Comparison of ENCODE assay signal across 8 mouse cellular contexts in genomic region chr4:149306712-149307595, GRCm38 (mm10). TPM values are rescaled to one million over a fixed set of nuclear protein-coding genes. Genes with fewer than 3 reads are reported as not detected.
A peak's percentile ranks its signal among the peaks of the same experiment; 100 is the strongest.
DNase-seq lines count a peak whose midpoint lies in the region; ATAC-seq and TF ChIP-seq lines count a peak whose summit lies in the region.

No protein-coding gene starts in this region.

- H3K79me2 ChIP-seq in CH12.LX (replicated peaks; ENCODE audit: control insufficient read depth, extremely low read depth, insufficient read depth, poor library complexity, severe bottlenecking) = peaks cover 48% of the 10 kb centered on the region

- ATAC-seq in forebrain, embryonic 12.5 days (ENCODE audit: low FRiP score) = peak; percentile 65
- peak; percentile 47 for ATAC-seq in heart, embryonic 16.5 days (replicated peaks; ENCODE audit: extremely low read depth, insufficient read depth, low FRiP score)
- peak; percentile 70 for ATAC-seq in liver, embryonic 13.5 days (ENCODE audit: low read depth)
- peak; percentile 43 for ATAC-seq in neural tube, embryonic 11.5 days (ENCODE audit: insufficient read depth, low FRiP score, low TSS enrichment)

- H3K9me3 ChIP-seq in CH12.LX (replicated peaks; ENCODE audit: low read length) = no peaks in the 10 kb centered on the region
- H3K9me3 ChIP-seq in forebrain, embryonic 12.5 days = no peaks in the 10 kb centered on the region
- no peaks in the 10 kb centered on the region for H3K9me3 ChIP-seq in heart, embryonic 16.5 days (replicated peaks; ENCODE audit: control insufficient read depth, low read length)
- H3K9me3 ChIP-seq in liver, embryonic 13.5 days (replicated peaks) = no peaks in the 10 kb centered on the region
- H3K9me3 ChIP-seq in neural tube, embryonic 11.5 days (ENCODE audit: control insufficient read depth, low read length) = no peaks in the 10 kb centered on the region

- dilution Hi-C loops in CH12.LX (cut with MboI; ENCODE audit: extremely low pct_ligation_motif_present, extremely low pct_unique_long_range_greater_than_20kb, low sequenced_read_pairs) = no loop called here

- H3K9ac ChIP-seq in CH12.LX (ENCODE audit: insufficient read depth, low read depth) = peak overlapping the region; percentile 74
- H3K9ac ChIP-seq in forebrain, embryonic 12.5 days = peak overlapping the region; percentile 97
- H3K9ac ChIP-seq in heart, embryonic 16.5 days (ENCODE audit: low read length) = peak overlapping the region; percentile 97
- H3K9ac ChIP-seq in liver, embryonic 13.5 days = peak overlapping the region; percentile 83
- H3K9ac ChIP-seq in neural tube, embryonic 11.5 days (ENCODE audit: low read length) = peak overlapping the region; percentile 98

- H3K27me3 ChIP-seq in CH12.LX (replicated peaks) = peaks cover 4% of the 10 kb centered on the region
- H3K27me3 ChIP-seq in forebrain, embryonic 12.5 days = no peaks in the 10 kb centered on the region
- H3K27me3 ChIP-seq in heart, embryonic 16.5 days (ENCODE audit: control insufficient read depth, insufficient read depth, low read length) = no peaks in the 10 kb centered on the region
- peaks cover 24% of the 10 kb centered on the region for H3K27me3 ChIP-seq in liver, embryonic 13.5 days
- no peaks in the 10 kb centered on the region for H3K27me3 ChIP-seq in neural tube, embryonic 11.5 days (ENCODE audit: control insufficient read depth, insufficient read depth, low read length)

- no peaks in the 10 kb centered on the region for H3K36me3 ChIP-seq in CH12.LX (replicated peaks in 1 of 2; ENCODE audit: control insufficient read depth in 1 of 2, insufficient read depth in 1 of 2, low read length in 1 of 2)
- no peaks in the 10 kb centered on the region for H3K36me3 ChIP-seq in forebrain, embryonic 12.5 days (replicated peaks)
- H3K36me3 ChIP-seq in heart, embryonic 16.5 days (ENCODE audit: control insufficient read depth, insufficient read depth) = no peaks in the 10 kb centered on the region
- no peaks in the 10 kb centered on the region for H3K36me3 ChIP-seq in liver, embryonic 13.5 days
- no peaks in the 10 kb centered on the region for H3K36me3 ChIP-seq in neural tube, embryonic 11.5 days (ENCODE audit: control insufficient read depth, insufficient read depth, low read length)

- H3K4me1 ChIP-seq in CH12.LX (ENCODE audit: control insufficient read depth in 1 of 2, insufficient read depth in 2 of 2) = peaks cover 2 to 38% of the 10 kb centered on the region in 2 experiments; a peak in 2 of 4 replicates
- H3K4me1 ChIP-seq in forebrain, embryonic 12.5 days = peaks cover 51% of the 10 kb centered on the region
- H3K4me1 ChIP-seq in heart, embryonic 16.5 days (ENCODE audit: control insufficient read depth, insufficient read depth, low read length) = peaks cover 27% of the 10 kb centered on the region
- H3K4me1 ChIP-seq in liver, embryonic 13.5 days (replicated peaks) = peaks cover 34% of the 10 kb centered on the region
- H3K4me1 ChIP-seq in neural tube, embryonic 11.5 days (ENCODE audit: control insufficient read depth, insufficient read depth, low read length) = peaks cover 12% of the 10 kb centered on the region

- no peak for TF ChIP-seq EP300 in CH12.LX (IDR thresholded peaks at IDR 0.05; ENCODE audit: low read length)

- TF ChIP-seq POLR2A in CH12.LX (IDR thresholded peaks at IDR 0.05; ENCODE audit: low read depth, low read length) = no peak
- no peak for TF ChIP-seq POLR2A in brain, embryonic 14.5 days (IDR thresholded peaks at IDR 0.05; ENCODE audit: borderline replicate concordance, extremely low read depth, insufficient read depth, insufficient read length, poor library complexity, severe bottlenecking)

- peak overlapping the region; percentile 87 for H3K4me2 ChIP-seq in CH12.LX (ENCODE audit: insufficient read depth, low read depth, poor library complexity, severe bottlenecking)
- H3K4me2 ChIP-seq in forebrain, embryonic 12.5 days = peak overlapping the region; percentile 79
- H3K4me2 ChIP-seq in heart, embryonic 16.5 days (ENCODE audit: low read depth, low read length) = peak overlapping the region; percentile 83
- peak overlapping the region; percentile 98 for H3K4me2 ChIP-seq in liver, embryonic 13.5 days
- peak overlapping the region; percentile 69 for H3K4me2 ChIP-seq in neural tube, embryonic 11.5 days (ENCODE audit: low read depth)

- H3K27ac ChIP-seq in CH12.LX (ENCODE audit: insufficient read depth, low read depth) = peak overlapping the region; percentile 68
- H3K27ac ChIP-seq in forebrain, embryonic 12.5 days = peak overlapping the region; percentile 98
- peak overlapping the region; percentile 96 for H3K27ac ChIP-seq in heart, embryonic 16.5 days (ENCODE audit: low read length)
- peak overlapping the region; percentile 67 for H3K27ac ChIP-seq in liver, embryonic 13.5 days
- H3K27ac ChIP-seq in neural tube, embryonic 11.5 days (ENCODE audit: low read depth, low read length) = peak overlapping the region; percentile 90

- under 1% methylated on average over 53 of the region's 83 CpGs for WGBS in forebrain, embryonic 12.5 days
- WGBS in heart, embryonic 16.5 days = under 1% methylated on average over 83 of the region's 83 CpGs
- 1% methylated on average over 80 of the region's 83 CpGs for WGBS in liver, embryonic 13.5 days (ENCODE audit: insufficient replicate concordance)
- under 1% methylated on average over 65 of the region's 83 CpGs for WGBS in neural tube, embryonic 11.5 days

- peak overlapping the region; percentile 78 to 99 (median 82) for H3K4me3 ChIP-seq in CH12.LX (replicated peaks in 1 of 3; ENCODE audit: low read depth in 2 of 3, low read length in 2 of 3, poor library complexity in 1 of 3)
- peak overlapping the region; percentile 100 for H3K4me3 ChIP-seq in forebrain, embryonic 12.5 days (replicated peaks)
- H3K4me3 ChIP-seq in heart, embryonic 16.5 days (ENCODE audit: low read length) = peak overlapping the region; percentile 92
- H3K4me3 ChIP-seq in liver, embryonic 13.5 days (replicated peaks) = peak overlapping the region; percentile 79
- peak overlapping the region; percentile 99 for H3K4me3 ChIP-seq in neural tube, embryonic 11.5 days (ENCODE audit: low read depth, low read length)

- in situ Hi-C loops in CH12.LX (cut with MboI; ENCODE audit: low pct_ligation_motif_present, low pct_unique_long_range_greater_than_20kb, low sequenced_read_pairs) = no loop called here

- TF ChIP-seq CTCF in CH12.LX (conservative IDR thresholded peaks at IDR 0.05 in 1 of 2, IDR thresholded peaks at IDR 0.05 in 1 of 2; ENCODE audit: low read depth in 2 of 2, low read length in 2 of 2) = no peak
- TF ChIP-seq CTCF in brain, embryonic 14.5 days (IDR thresholded peaks at IDR 0.05; ENCODE audit: borderline replicate concordance, extremely low read depth, insufficient read depth, insufficient read length) = no peak

- no peak for TF ChIP-seq RAD21 in CH12.LX (IDR thresholded peaks at IDR 0.05; ENCODE audit: low read depth, low read length)

- DNase-seq in CH12.LX (ENCODE audit: extremely low read depth) = peak; percentile 34
- peak; percentile 85 for DNase-seq in brain, embryonic 14.5 days (ENCODE audit: low read depth)
- peak; percentile 81 to 88 for DNase-seq in kidney, postnatal 25 days
- no peak for DNase-seq in liver, embryonic 13.5 days
- DNase-seq in neural tube, embryonic 11.5 days (ENCODE audit: low spot score) = peak; percentile 76
- DNase-seq in testis, postnatal 10 days (ENCODE audit: low spot score) = peak; percentile 79

TF ChIP-seq in CH12.LX, 34 proteins besides CTCF, POLR2A, EP300 and RAD21:
- no peak; the same call in 1 of the 2 replicates for TF ChIP-seq TCF12 (IDR thresholded peaks at IDR 0.05; ENCODE audit: low read depth, low read length)
- TF ChIP-seq USF2 (conservative IDR thresholded peaks at IDR 0.05; ENCODE audit: low read depth, low read length) = no peak
- TF ChIP-seq MAFK (IDR thresholded peaks at IDR 0.05; ENCODE audit: insufficient replicate concordance, low read length) = no peak
- TF ChIP-seq NRF1 (IDR thresholded peaks at IDR 0.05; ENCODE audit: low read depth, low read length) = 0 out of 2 replicates have a peak, but pooled peaks have one; percentile 11
- TF ChIP-seq USF1 (IDR thresholded peaks at IDR 0.05; ENCODE audit: low read depth, low read length) = no peak
- TF ChIP-seq SIN3A (IDR thresholded peaks at IDR 0.05; ENCODE audit: low read length) = peak; percentile 16; the same call in 1 of the 2 replicates
- TF ChIP-seq UBTF (IDR thresholded peaks at IDR 0.05; ENCODE audit: low read depth, low read length) = peak; percentile 59; the same call in 1 of the 2 replicates
- TF ChIP-seq MAX (IDR thresholded peaks at IDR 0.05; ENCODE audit: low read length) = no peak
- 0 out of 2 replicates have a peak, but pooled peaks have one; percentile 2 for TF ChIP-seq KAT2A (IDR thresholded peaks at IDR 0.05; ENCODE audit: insufficient replicate concordance, low read length)
- TF ChIP-seq CHD2 (IDR thresholded peaks at IDR 0.05; ENCODE audit: low read length) = peak; percentile 70; the same call in 1 of the 2 replicates
- peak; percentile 21; the same call in 1 of the 2 replicates for TF ChIP-seq CHD1 (IDR thresholded peaks at IDR 0.05; ENCODE audit: low read depth, low read length)

RNA-seq across cellular contexts. Expression of gene Kif1b, which starts 0.5 kb away (rescaled TPM):
- total RNA-seq in CH12.LX (2012; rRNA removed) (25.0 and 27.6 TPM in 2 replicates), CH12.LX (2014; rRNA removed) (10.0 and 11.2 TPM in 2 replicates)
- polyA plus RNA-seq in CH12.LX (2012; ENCODE audit: insufficient read length, low read depth) = 15.0 and 17.0 TPM in 2 replicates
- 189 and 232 TPM in 2 replicates for polyA plus RNA-seq in brain, embryonic 14.5 days (2012; rRNA removed)
- polyA plus RNA-seq in forebrain, embryonic 12.5 days (2016; fragmentation: Nextera tagmentation; extraction: Ambion mirVana) = 123 and 124 TPM in 2 replicates
- 39.8 and 47.5 TPM in 2 replicates for polyA plus RNA-seq in heart, embryonic 16.5 days (2015; fragmentation: Nextera tagmentation; extraction: Ambion mirVana)
- 5.1 and 6.7 TPM in 2 replicates for polyA plus RNA-seq in liver, embryonic 13.5 days (2015; fragmentation: Nextera tagmentation; extraction: Ambion mirVana)
- 99.2 and 104 TPM in 2 replicates for polyA plus RNA-seq in neural tube, embryonic 11.5 days (2014; fragmentation: Nextera tagmentation; extraction: Ambion mirVana)
